Mouse (Mus musculus) E14TG2a.4 (cell line): ENCODE measurements around the gene Spata25.

Experiments used
- CTCF ChIP-seq: conservative IDR thresholded peaks from 2 replicates; pipeline ENCODE4 v1.5.1; 2014; ENCODE audit warnings: low read length
- NANOG ChIP-seq: IDR thresholded peaks from 2 replicates; pipeline ENCODE4 v1.6.1; 2014; ENCODE audit warnings: borderline replicate concordance, low read length, mixed read lengths
- POU5F1 ChIP-seq: IDR thresholded peaks from 2 replicates; pipeline ENCODE4 v1.6.1; 2014; ENCODE audit warnings: low read length, borderline replicate concordance

GRCm38 (mm10) chr2:164862179-164862861, 34.0 kb upstream of the Spata25 start:
- TF ChIP-seq CTCF: no peak
- no peak for TF ChIP-seq POU5F1
- TF ChIP-seq NANOG: no peak
